Mouse (Mus musculus): ENCODE results near the gene Disp2.

DNA sequence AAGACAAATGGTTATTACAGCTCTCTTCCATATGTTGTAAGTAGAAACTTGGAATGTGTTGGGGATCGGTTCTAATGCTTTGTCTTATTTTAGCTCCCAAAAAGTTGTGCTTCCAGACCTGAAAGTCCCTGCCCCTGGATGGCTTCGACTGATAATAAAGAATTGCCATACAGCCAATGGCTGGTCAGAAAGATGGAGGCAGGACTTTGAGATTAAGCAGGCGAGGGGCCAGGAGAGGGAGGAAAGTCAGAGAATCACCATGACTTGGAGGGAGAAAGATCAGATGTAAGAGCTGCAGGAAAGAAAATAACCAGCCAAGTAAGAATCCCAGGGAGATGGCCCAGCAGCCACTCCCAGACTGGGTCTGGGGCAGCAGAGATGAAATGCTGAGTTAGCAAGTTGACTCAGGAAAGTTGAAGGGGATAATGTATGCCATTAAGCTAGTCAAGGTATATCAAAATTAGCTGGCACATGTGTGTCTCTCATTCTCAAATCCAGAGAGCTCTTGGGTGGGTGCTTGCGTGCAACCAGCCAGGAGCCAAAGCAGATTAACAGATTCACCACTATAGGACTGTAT lies 23.1 kb downstream of the Disp2 start:
- TF ChIP-seq GATA1 (IDR thresholded peaks at IDR 0.05; ENCODE audit: borderline replicate concordance, low read length) (no peak), FLI1 (IDR thresholded peaks at IDR 0.05; ENCODE audit: low read length) (no peak)

Data from megakaryocyte, embryonic 14.5 days (primary cell).